Mouse (Mus musculus): ENCODE data around the gene Enc1. TPM values are rescaled to one million over a fixed set of nuclear protein-coding genes. Genes with fewer than 3 reads are reported as not detected.

The Enc1 gene
- total RNA-seq (2021) = 1 to 10 TPM; 2.4 to 2.6 TPM
- long read RNA-seq, experiment 1 = 0 reads
- long read RNA-seq, experiment 2 = 0 reads

- peak; percentile 87 for DNase-seq (ENCODE audit: low spot score)
These were observed at the start of gene Enc1 for GRCm38 (mm10) chr13:97240965-97241786. TSS of gene Enc1 (plus strand) at chr13:97241105.

- no peak for DNase-seq (ENCODE audit: low spot score)
These were observed 48.3 kb upstream of the Enc1 start for GRCm38 (mm10) chr13:97192649-97193048.

- DNase-seq (ENCODE audit: low spot score) = peak; percentile 85
These were observed 47.5 kb upstream of the Enc1 start for GRCm38 (mm10) chr13:97193420-97193819.

GRCm38 (mm10) chr13:97196186-97196924 is 44.5 kb upstream of the Enc1 start:
- DNase-seq (ENCODE audit: low spot score) = no peak

GRCm38 (mm10) chr13:97196925-97197218 is 44.0 kb upstream of the Enc1 start:
- DNase-seq (ENCODE audit: low spot score) = no peak

- DNase-seq (ENCODE audit: low spot score) = peak; percentile 93
These were observed 42.9 kb upstream of the Enc1 start, which contains the start of gene Hexb for GRCm38 (mm10) chr13:97197932-97198562. TSS of gene Hexb (minus strand) at chr13:97198357.

DNA sequence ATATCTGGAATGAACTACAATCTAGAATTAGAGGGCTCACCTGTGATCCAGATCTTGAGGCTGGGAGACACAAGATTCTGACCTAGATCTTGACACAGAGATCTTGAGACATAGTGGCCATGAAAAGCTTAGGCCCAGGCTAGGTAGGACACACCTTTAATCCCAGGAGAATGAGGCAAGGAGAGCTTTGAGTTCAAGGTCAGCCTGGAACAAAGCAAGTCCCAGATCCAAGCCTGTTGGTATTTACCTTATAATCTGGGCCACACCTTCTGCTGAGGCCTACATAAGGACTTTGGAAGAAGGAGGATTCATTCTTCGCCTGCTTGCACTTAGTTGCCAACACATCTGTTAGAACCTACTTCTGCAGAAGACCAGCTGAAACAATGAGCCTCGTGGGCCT is 41.8 kb upstream of the Enc1 start:
- DNase-seq (ENCODE audit: low spot score) = no peak

DNA sequence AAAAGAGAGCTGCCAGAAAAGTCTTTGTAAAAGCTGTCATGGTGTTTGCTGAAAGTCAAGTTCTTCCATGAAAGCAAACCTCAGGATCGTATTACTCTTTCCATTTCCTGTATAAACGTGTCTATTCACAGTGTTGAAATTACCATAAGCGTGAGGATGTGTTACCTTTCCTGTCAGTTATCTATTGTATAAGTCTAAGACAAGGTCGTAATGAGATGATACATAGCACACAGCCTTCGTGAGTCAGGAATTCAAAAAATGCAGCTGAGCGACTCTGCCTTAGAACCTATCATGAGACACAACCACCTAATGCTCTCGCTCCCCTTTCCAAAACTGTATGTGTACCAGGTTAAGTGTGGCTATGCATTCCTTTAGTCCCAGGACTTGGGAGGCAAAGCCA is 39.8 kb upstream of the Enc1 start:
- no peak for DNase-seq (ENCODE audit: low spot score)

DNA sequence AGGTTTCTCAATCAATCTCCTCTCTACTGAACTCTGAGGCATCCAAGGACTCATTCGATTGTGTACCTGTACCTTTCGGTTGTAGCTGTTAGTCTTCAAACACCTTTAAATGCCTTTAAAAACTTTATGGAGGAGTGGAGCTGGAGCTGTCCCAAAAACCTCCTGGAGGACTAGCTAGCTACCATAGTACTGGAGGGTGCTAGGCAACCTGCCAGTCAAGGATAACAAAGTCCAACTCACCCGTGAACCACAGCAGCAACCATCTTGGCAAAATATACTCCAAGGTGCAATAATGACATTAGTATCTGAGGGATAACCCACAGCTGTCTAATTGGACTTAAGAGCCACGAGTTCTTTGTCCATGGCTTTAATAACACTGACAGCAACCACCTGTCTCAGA is 39.0 kb upstream of the Enc1 start:
- no peak for DNase-seq (ENCODE audit: low spot score)

GRCm38 (mm10) chr13:97205052-97205701 is 35.7 kb upstream of the Enc1 start:
- peak; percentile 87 for DNase-seq (ENCODE audit: low spot score)

GRCm38 (mm10) chr13:97206046-97206445 is 34.9 kb upstream of the Enc1 start:
- no peak for DNase-seq (ENCODE audit: low spot score)

GRCm38 (mm10) chr13:97207472-97208111 is 33.3 kb upstream of the Enc1 start:
- no peak for DNase-seq (ENCODE audit: low spot score)

DNA sequence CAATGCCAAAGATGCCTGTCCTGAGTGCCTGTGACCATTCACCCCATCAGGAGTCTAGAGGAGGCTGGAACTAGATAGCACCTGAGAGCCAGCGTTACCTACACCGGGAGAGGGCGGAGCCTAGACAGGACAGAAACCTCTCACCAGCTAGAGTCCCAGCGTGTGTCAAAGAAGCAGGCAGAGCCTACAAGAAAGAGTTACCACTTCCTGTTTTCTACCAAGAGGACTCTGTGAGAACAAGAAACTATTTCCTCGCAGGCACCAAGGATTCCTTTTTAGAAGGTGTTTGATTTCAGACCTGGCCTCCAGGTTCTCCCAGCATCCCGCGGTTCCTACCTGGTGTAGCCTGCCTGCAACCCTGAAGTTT is 32.8 kb upstream of the Enc1 start:
- DNase-seq (ENCODE audit: low spot score) = no peak

GRCm38 (mm10) chr13:97208500-97209010 is 32.4 kb upstream of the Enc1 start:
- DNase-seq (ENCODE audit: low spot score) = no peak

DNA sequence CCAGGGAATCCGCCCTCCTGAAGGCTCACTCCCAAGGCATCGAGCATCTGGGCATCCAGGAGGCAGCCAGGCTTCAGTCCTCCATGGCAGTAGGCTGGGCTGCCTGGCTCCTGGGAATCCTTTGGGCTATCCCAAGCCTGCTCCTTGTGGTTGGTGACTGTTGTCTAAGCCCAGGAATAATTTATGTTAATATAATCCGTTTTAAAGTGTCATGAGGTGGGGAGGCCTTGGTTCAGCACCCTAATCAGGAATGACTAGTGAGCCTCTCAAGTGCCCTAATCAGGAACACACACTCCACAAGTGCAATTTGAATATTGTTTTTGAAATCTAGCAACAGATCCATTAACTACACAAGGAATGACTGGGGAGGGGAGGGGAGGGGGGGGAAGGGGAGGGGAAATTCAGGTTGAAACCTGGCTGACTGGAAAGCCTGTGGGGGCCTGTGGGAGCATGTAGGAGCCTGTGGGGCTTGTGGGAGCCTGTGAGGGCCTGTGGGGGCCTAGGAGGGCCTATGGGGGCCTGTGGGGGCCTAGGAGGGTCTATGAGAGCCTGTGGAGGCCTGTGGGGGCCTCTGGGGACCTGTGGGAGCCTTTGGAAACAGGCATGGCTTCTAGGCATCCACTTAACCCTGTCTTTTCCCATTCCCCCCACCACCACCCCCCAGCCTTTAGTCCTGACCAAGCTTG is 26.2 kb upstream of the Enc1 start:
- no peak for DNase-seq (ENCODE audit: low spot score)

DNA sequence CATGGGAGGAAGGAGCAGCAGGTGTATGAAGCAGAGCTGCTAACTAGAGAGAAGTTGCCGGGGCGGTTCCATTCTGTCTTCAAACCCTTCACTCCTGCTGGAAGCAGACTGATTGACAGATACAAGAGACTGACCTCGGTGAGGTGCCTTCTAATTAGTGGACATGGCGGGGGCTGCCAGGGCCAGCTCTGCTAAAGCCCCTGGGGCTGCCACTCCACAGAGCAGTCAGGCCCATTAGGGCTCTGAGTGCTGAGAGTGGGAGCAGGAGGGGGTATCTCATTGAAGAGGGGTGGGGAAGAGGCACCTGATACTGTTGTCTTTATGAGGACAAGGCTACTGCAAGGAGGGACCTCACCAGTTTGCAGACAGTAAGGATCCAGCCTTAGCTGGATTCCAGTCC is 25.3 kb upstream of the Enc1 start:
- DNase-seq (ENCODE audit: low spot score) = no peak

GRCm38 (mm10) chr13:97216196-97216595 is 24.7 kb upstream of the Enc1 start:
- no peak for DNase-seq (ENCODE audit: low spot score)

DNA sequence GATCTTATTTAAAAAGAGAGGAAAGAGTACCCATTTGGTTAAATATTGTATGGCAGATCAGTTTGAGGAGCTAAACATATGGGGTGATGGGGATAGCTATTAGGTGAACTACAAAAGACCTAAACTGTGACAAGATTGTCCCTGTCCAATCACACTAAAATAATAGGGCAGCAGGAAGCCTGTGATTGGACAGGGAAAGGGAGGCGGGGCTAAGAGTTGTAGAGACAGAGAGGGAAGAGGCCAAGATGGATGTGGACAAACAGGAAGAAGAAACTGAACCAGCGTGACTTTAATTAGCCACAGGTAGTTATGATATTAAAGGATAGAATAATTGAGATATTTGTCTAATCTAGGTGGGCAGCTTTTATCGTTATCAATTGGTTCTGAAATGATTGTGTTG is 20.9 kb upstream of the Enc1 start:
- DNase-seq (ENCODE audit: low spot score) = no peak

- no peak for DNase-seq (ENCODE audit: low spot score)
These were observed 17.0 kb upstream of the Enc1 start for GRCm38 (mm10) chr13:97223856-97224255.

- DNase-seq (ENCODE audit: low spot score) = no peak
These were observed 16.4 kb upstream of the Enc1 start for GRCm38 (mm10) chr13:97224341-97224982.
